Mouse (Mus musculus) frontal cortex, postnatal 25 days (tissue): ENCODE results near the gene Txndc17.

Experiments used
- DNase-seq, 2 experiments: peaks; one replicate each; pipeline ENCODE4 v3.0.0; 2022; ENCODE audit warnings: low spot score in 2 of 2

The Txndc17 gene

GRCm38 (mm10) chr11:72223414-72223813 lies 16.1 kb downstream of the Txndc17 start:
- DNase-seq = no peak

GRCm38 (mm10) chr11:72224865-72225264 lies 17.5 kb downstream of the Txndc17 start:
- DNase-seq = peak; percentile 77 to 85

GRCm38 (mm10) chr11:72226020-72226791 lies 18.9 kb downstream of the Txndc17 start:
- no peak for DNase-seq

GRCm38 (mm10) chr11:72226901-72227300 lies 19.6 kb downstream of the Txndc17 start:
- no peak for DNase-seq

- no peak for DNase-seq
These were observed 21.2 kb downstream of the Txndc17 start for GRCm38 (mm10) chr11:72228513-72228912.

- no peak for DNase-seq
These were observed 24.7 kb downstream of the Txndc17 start for GRCm38 (mm10) chr11:72232068-72232467.

- no peak for DNase-seq
These were observed 25.6 kb downstream of the Txndc17 start for GRCm38 (mm10) chr11:72232991-72233390.

GRCm38 (mm10) chr11:72234013-72234412 lies 26.7 kb downstream of the Txndc17 start:
- no peak for DNase-seq

- no peak for DNase-seq
These were observed 32.9 kb downstream of the Txndc17 start for GRCm38 (mm10) chr11:72240062-72240860.

GRCm38 (mm10) chr11:72245196-72245753 lies 37.9 kb downstream of the Txndc17 start:
- no peak for DNase-seq

- DNase-seq = no peak
These were observed 48.3 kb downstream of the Txndc17 start for GRCm38 (mm10) chr11:72255629-72256028.

GRCm38 (mm10) chr11:72256441-72256840 lies 49.1 kb downstream of the Txndc17 start:
- DNase-seq = no peak
